Mouse (Mus musculus): ENCODE data around the gene Tcp11.

- no peak for TF ChIP-seq CTCF (IDR thresholded peaks at IDR 0.05; ENCODE audit: borderline replicate concordance, control insufficient read depth, extremely low read depth, insufficient read depth, low read length, poor library complexity)
- no peak for TF ChIP-seq POLR2A (IDR thresholded peaks at IDR 0.05; ENCODE audit: control insufficient read depth, extremely low read depth, insufficient read depth, low read length, poor library complexity)
These were observed 26.8 kb upstream of the Tcp11 start for GRCm38 (mm10) chr17:28107275-28107674.
